ENCODE assay signal across 25 mouse cellular contexts in the genomic region with DNA sequence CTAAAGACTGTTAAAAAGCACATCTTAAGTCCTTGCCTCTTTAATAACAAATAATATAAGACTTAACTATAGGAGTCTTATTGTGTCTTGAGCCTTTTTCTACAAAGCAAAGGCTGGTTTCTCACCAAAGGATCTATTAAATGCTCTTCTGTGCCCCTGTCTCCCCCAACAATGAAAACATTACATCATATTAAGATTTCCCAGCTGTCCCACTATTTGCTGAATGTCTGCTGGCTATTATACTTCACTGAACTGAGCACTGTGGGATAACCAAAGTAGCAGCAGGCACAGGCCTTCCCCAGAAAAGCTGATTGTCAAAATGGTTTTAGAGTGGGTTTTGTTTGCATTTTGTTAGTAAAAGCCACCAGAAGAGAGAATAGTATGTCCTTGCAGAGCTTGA. TPM values are rescaled to one million over a fixed set of nuclear protein-coding genes. Genes with fewer than 3 reads are reported as not detected.
"Had no signal": no experiment of that assay in that cellular context is flagged by ENCODE, and none has a peak within 500 bp of the region (broad histone marks: within the 10 kb centered on the region; RNA-seq: fewer than 3 reads in every experiment).

No protein-coding gene starts in this region.

- DNase-seq: kidney, adult 11 months; kidney, adult 8-10 months; kidney, postnatal 10 days; kidney, postnatal 36 days; left cerebral cortex, postnatal 4 days; liver, postnatal 0 days; lung, embryonic 14.5 days; retina, postnatal 1 day; right cerebral cortex, postnatal 25 days; thymus, adult 2 months; thymus, postnatal 14 days; thymus, postnatal 4 days had no signal

- H3K27me3 ChIP-seq: kidney, embryonic 15.5 days; limb, embryonic 12.5 days; limb, embryonic 15.5 days; megakaryocyte, embryonic 14.5 days; midbrain, embryonic 13.5 days; neural tube, embryonic 13.5 days had no signal

- H3K9ac ChIP-seq: kidney, embryonic 15.5 days; limb, embryonic 12.5 days; limb, embryonic 15.5 days; liver, embryonic 14.5 days; liver, postnatal 0 days; lung, embryonic 14.5 days; midbrain, embryonic 13.5 days; neural tube, embryonic 13.5 days had no signal

- H3K4me3 ChIP-seq: kidney, embryonic 15.5 days; limb, embryonic 12.5 days; limb, embryonic 15.5 days; megakaryocyte, embryonic 14.5 days; midbrain, embryonic 13.5 days; myocyte; neural tube, embryonic 13.5 days had no signal

- H3K9me3 ChIP-seq: kidney, embryonic 15.5 days; limb, embryonic 12.5 days; limb, embryonic 15.5 days; megakaryocyte, embryonic 14.5 days; midbrain, embryonic 13.5 days; neural tube, embryonic 13.5 days had no signal

- H3K27ac ChIP-seq: kidney, embryonic 15.5 days; limb, embryonic 12.5 days; limb, embryonic 15.5 days; liver, embryonic 14.5 days; macrophage; midbrain, embryonic 13.5 days; neural tube, embryonic 13.5 days had no signal

- H3K36me3 ChIP-seq: limb, embryonic 15.5 days had no signal

- H3K4me2 ChIP-seq: kidney, embryonic 15.5 days; limb, embryonic 12.5 days; limb, embryonic 15.5 days; liver, embryonic 11.5 days; lung, embryonic 14.5 days; midbrain, embryonic 13.5 days; neural tube, embryonic 13.5 days had no signal

- H3K4me1 ChIP-seq: kidney, embryonic 15.5 days; limb, embryonic 12.5 days; limb, embryonic 15.5 days; midbrain, embryonic 13.5 days; neural tube, embryonic 13.5 days had no signal

- ATAC-seq: liver, postnatal 0 days; lung, postnatal 0 days; midbrain, embryonic 13.5 days had no signal

RNA-seq across cellular contexts. Expression of gene Dmrta2, which starts 38.6 kb away (rescaled TPM):
- total RNA-seq: monocyte, adult 5-6 weeks; neutrophil, adult 5-6 weeks had no signal
- polyA plus RNA-seq: liver, postnatal 0 days; lung, postnatal 0 days had no signal
